Mouse (Mus musculus) forebrain, embryonic 16.5 days (tissue): ENCODE results near the gene Smo. TPM values are rescaled to one million over a fixed set of nuclear protein-coding genes. Genes with fewer than 3 reads are reported as not detected.

Source experiments
- ATAC-seq: fragments of 200-750 bp; cut with Nextera tagmentation; 2 replicates; pipeline ENCODE4 v1.8.0; 2017; ENCODE audit warnings: mild to moderate bottlenecking, moderate library complexity
- H3K27ac ChIP-seq: fragments of 300-500 bp; sonication (generic); 2 replicates; pipeline ENCODE4 v1.5.1; 2014; ENCODE audit warnings: low read length, control low read depth
- H3K27me3 ChIP-seq: fragments of 300-500 bp; sonication (generic); replicated peaks from 2 replicates; pipeline ENCODE4 v1.6.1; 2014; ENCODE audit warnings: low read length; ENCODE audit not compliant: control insufficient read depth, insufficient read depth
- H3K36me3 ChIP-seq: fragments of 300-500 bp; sonication (generic); 2 replicates; pipeline ENCODE4 v1.6.1; 2014; ENCODE audit not compliant: control insufficient read depth, insufficient read depth
- H3K4me1 ChIP-seq: fragments of 300-500 bp; sonication (generic); replicated peaks from 2 replicates; pipeline ENCODE4 v1.6.1; 2014; ENCODE audit warnings: low read length; ENCODE audit not compliant: control insufficient read depth, insufficient read depth
- H3K4me2 ChIP-seq: fragments of 300-500 bp; sonication (generic); 2 replicates; pipeline ENCODE4 v1.6.1; 2014; ENCODE audit warnings: mild to moderate bottlenecking, low read length, control low read depth
- H3K4me3 ChIP-seq: fragments of 300-500 bp; sonication (generic); replicated peaks from 2 replicates; pipeline ENCODE4 v1.5.1; 2014; ENCODE audit warnings: mild to moderate bottlenecking, low read length, control low read depth
- H3K9ac ChIP-seq: fragments of 300-500 bp; sonication (generic); replicated peaks from 2 replicates; pipeline ENCODE4 v1.6.1; 2014; ENCODE audit warnings: low read depth, low read length, control low read depth
- H3K9me3 ChIP-seq: fragments of 300-500 bp; sonication (generic); 2 replicates; pipeline ENCODE4 v1.6.1; 2016; ENCODE audit warnings: low read length; ENCODE audit not compliant: control insufficient read depth
- WGBS: fragments of 180-500 bp; shearing (Covaris S2); extraction: QIAGEN DNeasy Blood & Tissue Kit; methylation state at CpG from one replicate; pipeline ENCODE4 v1.1.7; 2014; 5-methylcytosine and 5-hydroxymethylcytosine counted together
- polyA plus RNA-seq: library from polyadenylated mRNA; unstranded; fragments of >200 nt; fragmentation: Nextera tagmentation; extraction: Ambion mirVana; gene quantifications from 2 replicates; pipeline ENCODE4 v1.2.1, GENCODE M21; 2015

The Smo gene
- polyA plus RNA-seq, 1 experiment from 2014 or later, result 11.5 TPM

DNA sequence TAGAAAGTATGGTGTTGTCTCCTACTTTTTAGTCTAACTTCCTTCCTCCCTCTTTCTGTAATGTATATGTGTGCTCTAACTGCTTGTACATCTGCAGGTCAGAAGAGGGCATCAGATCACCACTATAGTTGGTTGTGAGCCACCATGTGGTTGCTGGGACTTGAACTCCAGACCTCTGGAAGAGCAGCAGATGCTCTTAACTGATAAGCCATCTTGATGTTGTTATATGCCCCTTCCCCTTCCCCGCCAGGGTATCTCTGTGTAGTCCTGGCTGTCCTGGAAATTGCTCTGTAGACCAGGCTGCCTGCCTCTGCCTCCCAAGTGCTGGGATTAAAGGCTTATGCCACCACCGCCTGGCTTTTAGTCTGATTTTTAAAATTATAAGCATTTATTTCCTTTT is 31.6 kb downstream of the Smo start:
- H3K4me3 ChIP-seq, result no peak overlapping the region
- no peak overlapping the region for H3K9ac ChIP-seq
- H3K36me3 ChIP-seq, result no peaks in the 10 kb centered on the region
- no peaks in the 10 kb centered on the region for H3K9me3 ChIP-seq
- peaks cover 8% of the 10 kb centered on the region for H3K4me1 ChIP-seq
- no peak overlapping the region for H3K4me2 ChIP-seq
- no peak overlapping the region for H3K27ac ChIP-seq
- H3K27me3 ChIP-seq, result no peaks in the 10 kb centered on the region
- 84% methylated on average over 2 of the region's 2 CpGs for WGBS
- no peak for ATAC-seq

DNA sequence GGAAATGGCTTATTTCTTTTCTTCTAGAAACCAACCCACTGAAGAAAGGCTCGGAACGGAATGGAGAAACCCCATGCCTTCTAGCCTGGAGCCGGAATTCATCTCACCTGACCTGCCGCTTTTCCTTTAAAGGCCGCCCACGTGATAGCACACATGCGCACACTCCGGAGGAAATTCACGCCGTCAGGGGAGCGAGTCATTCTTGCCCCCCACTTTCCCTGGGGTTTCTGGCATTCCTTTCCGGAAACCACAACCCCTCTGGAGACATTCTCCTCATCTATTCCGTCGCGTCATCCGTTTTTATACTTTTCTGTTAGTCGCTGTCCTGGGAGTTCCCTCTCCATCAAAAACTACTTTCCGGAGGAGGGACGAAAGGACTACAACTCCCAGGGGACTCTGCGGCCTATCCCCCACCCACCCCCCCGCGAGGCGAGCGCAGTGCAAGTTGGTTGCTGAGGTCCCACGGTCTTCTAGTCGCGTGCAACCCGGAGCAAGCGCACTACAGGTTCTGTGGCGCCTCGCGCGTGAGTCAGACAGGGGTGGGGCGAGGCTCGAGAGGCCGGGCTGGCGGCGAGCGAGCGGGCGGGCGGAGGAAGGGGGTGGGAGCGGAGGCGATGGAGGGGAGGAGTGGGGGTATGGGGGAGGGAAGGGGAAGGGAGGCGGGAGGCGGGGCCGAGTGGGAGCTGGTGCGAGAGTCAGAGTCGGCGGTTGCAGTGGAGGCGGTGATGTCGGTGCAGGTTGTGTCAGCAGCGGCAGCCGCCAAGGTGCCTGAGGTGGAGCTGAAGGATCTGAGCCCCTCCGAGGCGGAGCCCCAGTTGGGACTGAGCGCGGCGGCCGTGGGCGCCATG is 32.7 kb downstream of the Smo start, which contains the start of gene Ahcyl2:
TSS of gene Ahcyl2 (plus strand) at position 199 of the 848 bp plus-strand sequence.
- Histone ChIP-seq H3K36me3 (no peaks in the 10 kb centered on the region), H3K9ac (peak within 1 kb of the TSS; percentile 82), H3K4me3 (peak within 1 kb of the TSS; percentile 88), H3K4me1 (peaks cover 8% of the 10 kb centered on the region), H3K9me3 (no peaks in the 10 kb centered on the region), H3K27ac (peak within 1 kb of the TSS; percentile 91), H3K27me3 (no peaks in the 10 kb centered on the region), H3K4me2 (peak within 1 kb of the TSS; percentile 62)
- WGBS, result under 1% methylated on average over 59 of the region's 61 CpGs
- ATAC-seq, result peak; percentile 99

DNA sequence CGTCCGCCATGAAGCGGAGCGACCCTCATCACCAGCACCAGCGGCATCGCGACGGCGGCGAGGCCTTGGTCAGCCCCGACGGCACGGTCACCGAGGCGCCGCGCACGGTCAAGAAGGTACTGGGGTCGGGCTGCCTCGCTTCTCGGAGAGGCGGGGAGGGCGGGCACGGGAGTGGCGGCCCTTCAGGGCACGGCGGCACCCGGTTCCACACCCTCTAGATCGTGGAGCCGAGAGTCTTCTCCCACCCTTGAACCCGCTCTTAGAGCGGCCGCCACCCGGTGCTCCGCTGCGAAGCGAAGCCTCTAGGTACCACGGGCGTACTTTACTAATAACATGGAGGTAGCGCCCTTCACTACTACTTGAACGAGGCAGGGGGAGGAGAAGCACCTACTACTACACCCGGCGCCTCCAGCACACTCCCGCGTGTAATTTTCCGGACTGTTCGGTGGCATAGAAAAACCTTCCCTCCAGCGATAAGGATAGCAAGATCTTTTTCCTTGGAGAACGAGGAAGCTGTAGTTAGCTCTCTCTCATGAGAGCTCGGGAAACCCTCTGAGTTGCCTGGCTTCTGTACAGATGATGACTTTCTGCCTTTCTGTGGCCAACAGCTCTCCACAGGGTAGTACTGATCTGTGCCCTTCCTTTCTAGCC is 33.6 kb downstream of the Smo start:
- Histone ChIP-seq H3K4me2 (peak overlapping the region; percentile 62), H3K4me1 (peaks cover 8% of the 10 kb centered on the region), H3K27ac (peak overlapping the region; percentile 91), H3K9me3 (no peaks in the 10 kb centered on the region), H3K9ac (peak overlapping the region; percentile 82), H3K27me3 (no peaks in the 10 kb centered on the region), H3K4me3 (peak overlapping the region; percentile 88), H3K36me3 (no peaks in the 10 kb centered on the region)
- WGBS, result 0% methylated on average over 42 of the region's 50 CpGs
- peak; percentile 30 for ATAC-seq

DNA sequence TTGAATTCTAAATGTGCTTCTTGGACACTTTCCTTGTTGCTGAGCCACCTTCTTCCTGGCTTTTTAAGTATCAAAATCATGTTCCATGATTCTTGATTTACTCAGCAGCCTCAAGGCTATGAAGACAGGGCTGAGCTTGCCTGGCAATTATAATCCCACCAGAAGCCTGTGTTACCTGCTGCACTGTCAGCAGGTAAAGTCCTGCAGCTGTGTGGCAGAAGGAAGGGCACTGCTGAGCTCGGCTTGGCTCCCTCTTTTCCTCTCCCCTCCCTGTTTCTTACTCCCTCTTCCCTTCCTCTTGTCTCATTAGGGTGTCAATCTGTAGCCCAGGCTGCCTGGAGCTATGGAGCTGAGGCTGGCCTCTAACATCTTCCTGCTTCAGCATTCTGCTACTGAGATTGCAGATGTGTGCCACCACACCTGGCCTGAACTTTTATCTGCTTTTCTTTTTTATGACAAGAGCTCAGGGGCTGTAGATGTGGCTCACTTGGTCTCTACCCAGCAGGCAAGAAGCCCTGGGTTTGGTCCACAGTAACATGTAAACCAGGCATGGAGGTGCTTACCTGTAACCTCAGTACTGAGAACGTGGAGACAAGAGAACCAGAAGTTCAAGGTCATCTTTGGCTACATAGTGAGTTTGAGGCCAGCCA is 35.5 kb downstream of the Smo start:
- no peak overlapping the region for H3K9ac ChIP-seq
- H3K27me3 ChIP-seq, result no peaks in the 10 kb centered on the region
- peaks cover 10% of the 10 kb centered on the region for H3K4me1 ChIP-seq
- no peak overlapping the region for H3K27ac ChIP-seq
- H3K4me3 ChIP-seq, result no peak overlapping the region
- ATAC-seq, result no peak
- 51% methylated on average over 2 of the region's 2 CpGs for WGBS
- H3K4me2 ChIP-seq, result no peak overlapping the region
- no peaks in the 10 kb centered on the region for H3K9me3 ChIP-seq
- H3K36me3 ChIP-seq, result no peaks in the 10 kb centered on the region

DNA sequence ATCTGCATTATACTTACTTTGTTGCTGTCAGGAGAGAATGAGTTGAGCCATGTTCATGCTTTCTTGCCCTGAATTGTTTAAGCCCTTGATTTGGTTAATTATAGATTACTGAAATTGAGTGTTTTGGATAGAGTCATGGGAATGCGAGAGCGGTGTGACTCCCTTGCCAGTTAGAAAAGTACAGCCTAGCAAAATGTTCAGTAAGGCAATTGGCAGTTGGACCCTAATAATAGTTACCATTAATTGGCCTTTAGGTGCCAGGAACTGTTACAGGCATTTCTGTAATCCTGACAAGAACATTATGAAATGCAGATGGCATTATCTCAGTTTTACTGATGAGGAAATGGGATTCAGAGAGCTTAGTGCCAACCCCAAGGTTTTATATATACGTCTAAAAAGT is 36.9 kb downstream of the Smo start:
- no peaks in the 10 kb centered on the region for H3K27me3 ChIP-seq
- no peak overlapping the region for H3K4me3 ChIP-seq
- H3K9me3 ChIP-seq, result no peaks in the 10 kb centered on the region
- WGBS, result 57% methylated on average over 3 of the region's 3 CpGs
- peaks cover 10% of the 10 kb centered on the region for H3K4me1 ChIP-seq
- H3K9ac ChIP-seq, result no peak overlapping the region
- H3K4me2 ChIP-seq, result no peak overlapping the region
- no peak for ATAC-seq
- H3K27ac ChIP-seq, result no peak overlapping the region
- H3K36me3 ChIP-seq, result no peaks in the 10 kb centered on the region

DNA sequence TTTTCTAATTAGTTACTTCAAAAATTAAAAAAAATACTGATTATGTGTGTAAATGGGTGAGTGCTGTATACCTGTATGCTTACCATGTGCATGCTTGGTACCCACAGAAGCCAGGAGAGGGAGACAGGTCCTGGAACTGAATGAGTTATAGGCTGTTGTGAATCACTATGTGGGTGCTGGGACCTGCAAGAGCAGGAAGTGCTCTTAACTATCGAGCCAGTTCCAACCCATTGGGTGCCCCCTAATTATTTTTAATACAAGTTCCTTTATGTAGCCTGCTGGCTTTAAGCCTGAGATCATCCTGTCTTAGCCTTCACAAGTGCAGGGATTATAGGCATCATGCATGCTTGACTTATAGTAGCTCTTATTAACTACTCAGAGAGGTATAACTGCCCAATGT is 38.9 kb downstream of the Smo start:
- Histone ChIP-seq H3K4me2 (no peak overlapping the region), H3K27me3 (no peaks in the 10 kb centered on the region), H3K9me3 (no peaks in the 10 kb centered on the region), H3K4me3 (no peak overlapping the region), H3K9ac (no peak overlapping the region), H3K27ac (no peak overlapping the region), H3K4me1 (peaks cover 9% of the 10 kb centered on the region), H3K36me3 (no peaks in the 10 kb centered on the region)
- 70% methylated on average over 1 of the region's 1 CpGs for WGBS
- ATAC-seq, result no peak

DNA sequence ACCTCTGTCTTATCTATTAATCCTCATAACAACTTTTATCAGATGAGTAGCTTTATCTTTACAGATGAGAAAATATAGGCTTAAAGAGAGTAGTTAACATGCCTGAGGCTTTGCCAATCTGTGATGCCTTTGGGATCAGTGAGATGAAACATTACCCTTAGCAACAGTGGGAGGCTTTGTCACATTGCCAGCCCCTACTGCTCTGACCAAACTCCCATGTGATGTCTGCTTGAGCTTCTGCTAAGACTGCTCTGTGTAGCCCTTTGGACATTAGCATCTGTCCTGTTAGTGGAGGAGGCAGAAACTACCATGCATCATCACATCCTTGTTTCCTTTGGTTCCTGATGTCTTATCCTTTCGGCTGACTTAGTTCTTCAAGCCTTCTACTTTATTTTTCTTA is 40.3 kb downstream of the Smo start:
- Histone ChIP-seq H3K36me3 (no peaks in the 10 kb centered on the region), H3K4me3 (no peak overlapping the region), H3K27me3 (no peaks in the 10 kb centered on the region), H3K27ac (no peak overlapping the region), H3K4me2 (no peak overlapping the region), H3K9me3 (no peaks in the 10 kb centered on the region), H3K4me1 (peaks cover 2% of the 10 kb centered on the region; the same call in 1 of the 2 replicates), H3K9ac (no peak overlapping the region)
- ATAC-seq, result no peak
- 97% methylated on average over 1 of the region's 1 CpGs for WGBS

DNA sequence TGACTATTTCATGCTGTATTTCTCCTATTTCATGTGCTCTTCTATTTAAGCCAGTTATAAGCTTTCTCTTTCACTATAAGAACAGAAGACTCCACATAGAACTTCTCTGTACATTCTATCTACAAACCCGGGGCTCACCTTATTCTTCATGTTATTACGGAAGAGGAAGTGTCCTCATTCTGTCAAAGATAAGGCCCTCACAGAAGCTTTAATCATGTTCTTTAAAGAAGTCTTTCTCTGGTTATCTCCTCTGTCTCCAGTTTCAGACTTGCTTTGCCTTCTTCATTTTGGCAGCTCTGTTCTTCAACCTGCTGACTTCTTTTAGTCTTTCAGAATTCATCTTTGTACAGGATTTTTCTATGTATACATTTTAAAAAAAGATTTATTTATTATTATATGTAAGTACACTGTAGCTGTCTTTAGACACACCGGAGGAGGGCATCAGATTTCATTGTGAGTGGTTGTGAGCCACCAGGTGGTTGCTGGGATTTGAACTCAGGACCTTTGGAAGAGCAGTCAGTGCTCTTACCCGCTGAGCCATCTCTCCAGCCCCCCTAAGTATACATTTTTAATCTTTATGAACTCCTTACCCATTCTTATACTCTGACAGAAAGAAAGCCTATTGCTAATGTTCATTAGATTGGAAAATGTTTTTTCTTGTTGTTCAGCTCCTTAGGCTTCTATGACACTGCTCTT is 41.4 kb downstream of the Smo start:
- no peak overlapping the region for H3K9ac ChIP-seq
- H3K4me2 ChIP-seq, result no peak overlapping the region
- H3K9me3 ChIP-seq, result no peaks in the 10 kb centered on the region
- WGBS, result 88% methylated on average over 4 of the region's 4 CpGs
- H3K27ac ChIP-seq, result no peak overlapping the region
- no peaks in the 10 kb centered on the region for H3K36me3 ChIP-seq
- no peaks in the 10 kb centered on the region for H3K27me3 ChIP-seq
- no peak overlapping the region for H3K4me3 ChIP-seq
- H3K4me1 ChIP-seq, result peaks cover 2% of the 10 kb centered on the region; the same call in 1 of the 2 replicates
- no peak for ATAC-seq

DNA sequence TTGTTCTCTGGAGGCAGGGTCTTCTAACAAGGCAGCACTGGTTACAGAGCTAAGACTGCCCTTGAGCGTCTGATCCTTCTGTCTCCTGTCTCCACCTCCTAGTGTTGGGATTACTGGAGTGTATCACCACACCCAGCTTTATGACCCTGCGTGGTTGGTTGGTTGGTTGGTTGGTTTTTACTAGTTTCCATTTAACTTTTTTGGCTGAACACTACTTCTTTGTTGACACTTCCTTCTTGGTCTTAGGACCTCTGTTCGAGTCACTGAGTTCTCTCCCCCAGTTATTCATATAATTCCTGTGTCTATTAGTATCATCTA is 41.9 kb downstream of the Smo start:
- H3K4me2 ChIP-seq, result no peak overlapping the region
- no peaks in the 10 kb centered on the region for H3K27me3 ChIP-seq
- 75% methylated on average over 3 of the region's 3 CpGs for WGBS
- H3K4me1 ChIP-seq, result peaks cover 2% of the 10 kb centered on the region; the same call in 1 of the 2 replicates
- H3K9ac ChIP-seq, result no peak overlapping the region
- no peak overlapping the region for H3K27ac ChIP-seq
- no peak for ATAC-seq
- H3K9me3 ChIP-seq, result no peaks in the 10 kb centered on the region
- H3K4me3 ChIP-seq, result no peak overlapping the region
- no peaks in the 10 kb centered on the region for H3K36me3 ChIP-seq
